Mouse (Mus musculus) embryonic facial prominence, embryonic 13.5 days (tissue): Measurements from ENCODE around the gene Fbxl14. TPM values are rescaled to one million over a fixed set of nuclear protein-coding genes. Genes with fewer than 3 reads are reported as not detected.
A peak's percentile ranks its signal among the peaks of the same experiment; 100 is the strongest.
"Not testable (repeated sequence)": the region's sequence is repeated elsewhere in the genome, so short reads cannot be mapped to it uniquely, and the experiment has no call there.

Experiments
- ATAC-seq: fragments of 200-750 bp; cut with Nextera tagmentation; 2 replicates; pipeline ENCODE4 v1.8.0; 2017; ENCODE audit warnings: low read depth; ENCODE audit not compliant: insufficient number of reproducible peaks, insufficient read depth, low FRiP score, low TSS enrichment
- H3K27ac ChIP-seq: fragments of 300-500 bp; sonication (generic); 2 replicates; pipeline ENCODE4 v1.5.1; 2015; ENCODE audit warnings: moderate library complexity, mild to moderate bottlenecking, inconsistent platforms
- H3K27me3 ChIP-seq: fragments of 300-500 bp; sonication (generic); 2 replicates; pipeline ENCODE4 v1.6.1; 2015; ENCODE audit warnings: mild to moderate bottlenecking, inconsistent platforms
- H3K36me3 ChIP-seq: fragments of 300-500 bp; sonication (generic); 2 replicates; pipeline ENCODE4 v1.6.1; 2015; ENCODE audit warnings: mild to moderate bottlenecking, inconsistent platforms
- H3K4me1 ChIP-seq: fragments of 300-500 bp; sonication (generic); 2 replicates; pipeline ENCODE4 v1.6.1; 2015; ENCODE audit warnings: inconsistent platforms
- H3K4me2 ChIP-seq: fragments of 300-500 bp; sonication (generic); 2 replicates; pipeline ENCODE4 v1.6.1; 2015; ENCODE audit warnings: moderate library complexity, mild to moderate bottlenecking, inconsistent platforms
- H3K4me3 ChIP-seq: fragments of 300-500 bp; sonication (generic); 2 replicates; pipeline ENCODE4 v1.5.1; 2015; ENCODE audit warnings: mild to moderate bottlenecking, inconsistent platforms
- H3K9ac ChIP-seq: fragments of 300-500 bp; sonication (generic); 2 replicates; pipeline ENCODE4 v1.6.1; 2015; ENCODE audit warnings: mild to moderate bottlenecking, inconsistent platforms
- H3K9me3 ChIP-seq: fragments of 300-500 bp; sonication (generic); 2 replicates; pipeline ENCODE4 v1.6.1; 2016; ENCODE audit warnings: inconsistent platforms
- WGBS: fragments of 180-500 bp; shearing (Covaris S2); methylation state at CpG from one replicate; pipeline ENCODE4 v1.1.7; 2015; ENCODE audit warnings: mixed read lengths; 5-methylcytosine and 5-hydroxymethylcytosine counted together
- polyA plus RNA-seq: library from polyadenylated mRNA; unstranded; fragments of >200 nt; fragmentation: Nextera tagmentation; extraction: Ambion mirVana; gene quantifications from 2 replicates; pipeline ENCODE4 v1.2.1, GENCODE M21; 2015

Gene Fbxl14
- polyA plus RNA-seq: 3.2 and 3.8 TPM in 2 replicates

GRCm38 (mm10) chr6:119479343-119479875 lies at the start of gene Fbxl14:
Fbxl14 (plus strand) TSS chr6:119479668.
- Histone ChIP-seq H3K4me2 (peak within 1 kb of the TSS; percentile 100), H3K27me3 (no peaks in the 10 kb centered on the region), H3K9me3 (no peaks in the 10 kb centered on the region), H3K27ac (peak within 1 kb of the TSS; percentile 99), H3K9ac (peak within 1 kb of the TSS; percentile 90), H3K4me3 (peak within 1 kb of the TSS; percentile 81), H3K36me3 (peaks cover 25% of the 10 kb centered on the region), H3K4me1 (peaks cover 56% of the 10 kb centered on the region)
- WGBS: under 1% methylated on average over 48 of the region's 101 CpGs
- ATAC-seq: peak; percentile 79

GRCm38 (mm10) chr6:119430508-119430907 lies 49.0 kb upstream of the Fbxl14 start:
- Histone ChIP-seq H3K4me1 (no peaks in the 10 kb centered on the region), H3K4me3 (no peak overlapping the region), H3K36me3 (peaks cover 23% of the 10 kb centered on the region), H3K27me3 (no peaks in the 10 kb centered on the region), H3K9me3 (no peaks in the 10 kb centered on the region), H3K27ac (no peak overlapping the region), H3K9ac (no peak overlapping the region), H3K4me2 (no peak overlapping the region)
- WGBS: 50% methylated on average over 2 of the region's 2 CpGs
- no peak for ATAC-seq

GRCm38 (mm10) chr6:119431751-119432324 lies 47.6 kb upstream of the Fbxl14 start:
- WGBS: 70% methylated on average over 6 of the region's 6 CpGs
- no peak overlapping the region for H3K4me2 ChIP-seq

GRCm38 (mm10) chr6:119434394-119434793 lies 45.1 kb upstream of the Fbxl14 start:
- no peaks in the 10 kb centered on the region for H3K9me3 ChIP-seq
- no peak for ATAC-seq
- H3K4me2 ChIP-seq: no peak overlapping the region
- no peaks in the 10 kb centered on the region for H3K4me1 ChIP-seq
- H3K27me3 ChIP-seq: no peaks in the 10 kb centered on the region
- 79% methylated on average over 4 of the region's 4 CpGs for WGBS
- H3K4me3 ChIP-seq: no peak overlapping the region
- H3K27ac ChIP-seq: no peak overlapping the region
- peaks cover 16% of the 10 kb centered on the region for H3K36me3 ChIP-seq
- no peak overlapping the region for H3K9ac ChIP-seq

More at GRCm38 (mm10) chr6:119431751-119432324, 47.6 kb upstream of the Fbxl14 start:
- Histone ChIP-seq H3K9ac (no peak overlapping the region), H3K27ac (no peak overlapping the region), H3K9me3 (no peaks in the 10 kb centered on the region), H3K27me3 (no peaks in the 10 kb centered on the region), H3K4me3 (no peak overlapping the region), H3K36me3 (peaks cover 23% of the 10 kb centered on the region), H3K4me1 (no peaks in the 10 kb centered on the region)
- ATAC-seq: no peak

- Histone ChIP-seq H3K4me2 (no peak overlapping the region), H3K4me1 (no peaks in the 10 kb centered on the region)
Observed at GRCm38 (mm10) chr6:119437894-119438761, 41.3 kb upstream of the Fbxl14 start.

GRCm38 (mm10) chr6:119442729-119443128 lies 36.7 kb upstream of the Fbxl14 start:
- not testable (repeated sequence) for H3K9me3 ChIP-seq, H3K4me1 ChIP-seq, ATAC-seq, H3K4me3 ChIP-seq, H3K9ac ChIP-seq, H3K36me3 ChIP-seq, H3K27me3 ChIP-seq, H3K27ac ChIP-seq, H3K4me2 ChIP-seq
- WGBS: 87% methylated on average over 5 of the region's 5 CpGs

More at GRCm38 (mm10) chr6:119437894-119438761, 41.3 kb upstream of the Fbxl14 start:
- no peak overlapping the region for H3K4me3 ChIP-seq
- 59% methylated on average over 8 of the region's 8 CpGs for WGBS
- no peak overlapping the region for H3K9ac ChIP-seq
- H3K27ac ChIP-seq: no peak overlapping the region
- H3K27me3 ChIP-seq: no peaks in the 10 kb centered on the region
- no peak for ATAC-seq
- H3K36me3 ChIP-seq: peaks cover 9% of the 10 kb centered on the region
- no peaks in the 10 kb centered on the region for H3K9me3 ChIP-seq

- Histone ChIP-seq H3K4me1 (peaks cover 11% of the 10 kb centered on the region), H3K27me3 (no peaks in the 10 kb centered on the region), H3K27ac (no peak overlapping the region), H3K9ac (no peak overlapping the region), H3K4me2 (peak overlapping the region; percentile 26; the same call in 1 of the 2 replicates), H3K4me3 (no peak overlapping the region), H3K36me3 (peaks cover 3% of the 10 kb centered on the region; the same call in 1 of the 2 replicates), H3K9me3 (no peaks in the 10 kb centered on the region)
- WGBS: 39% methylated on average over 12 of the region's 12 CpGs
- ATAC-seq: no peak
Observed at GRCm38 (mm10) chr6:119443742-119444645, 35.5 kb upstream of the Fbxl14 start.

GRCm38 (mm10) chr6:119445671-119446607 lies 33.5 kb upstream of the Fbxl14 start:
- H3K27ac ChIP-seq: no peak overlapping the region
- H3K4me1 ChIP-seq: peaks cover 23% of the 10 kb centered on the region
- H3K4me3 ChIP-seq: no peak overlapping the region
- no peaks in the 10 kb centered on the region for H3K9me3 ChIP-seq
- WGBS: 62% methylated on average over 11 of the region's 11 CpGs
- H3K4me2 ChIP-seq: no peak overlapping the region
- H3K36me3 ChIP-seq: no peaks in the 10 kb centered on the region
- no peak for ATAC-seq
- H3K27me3 ChIP-seq: peaks cover 11% of the 10 kb centered on the region
- no peak overlapping the region for H3K9ac ChIP-seq

- Histone ChIP-seq H3K9ac (peak overlapping the region; percentile 65), H3K4me3 (peak overlapping the region; percentile 44), H3K27ac (no peak overlapping the region), H3K4me1 (peaks cover 41% of the 10 kb centered on the region), H3K36me3 (no peaks in the 10 kb centered on the region), H3K27me3 (peaks cover 11% of the 10 kb centered on the region), H3K9me3 (no peaks in the 10 kb centered on the region), H3K4me2 (peak overlapping the region; percentile 71)
- ATAC-seq: no peak
- WGBS: 11% methylated on average over 18 of the region's 18 CpGs
Observed at GRCm38 (mm10) chr6:119448321-119449059, 31.0 kb upstream of the Fbxl14 start.

GRCm38 (mm10) chr6:119449060-119449499 lies 30.4 kb upstream of the Fbxl14 start:
- Histone ChIP-seq H3K9ac (peak overlapping the region; percentile 65), H3K4me1 (peaks cover 37% of the 10 kb centered on the region), H3K27ac (no peak overlapping the region), H3K27me3 (peaks cover 11% of the 10 kb centered on the region), H3K4me2 (peak overlapping the region; percentile 71), H3K4me3 (peak overlapping the region; percentile 44), H3K9me3 (no peaks in the 10 kb centered on the region), H3K36me3 (no peaks in the 10 kb centered on the region)
- ATAC-seq: no peak
- 3% methylated on average over 21 of the region's 23 CpGs for WGBS
